Mouse (Mus musculus) embryonic facial prominence, embryonic 12.5 days (tissue): ENCODE results near the gene Fgd6. TPM values are rescaled to one million over a fixed set of nuclear protein-coding genes. Genes with fewer than 3 reads are reported as not detected.

Experiments used
- ATAC-seq: fragments of 200-750 bp; cut with Nextera tagmentation; 2 replicates; pipeline ENCODE4 v1.8.0; 2017; ENCODE audit not compliant: insufficient number of reproducible peaks, insufficient read depth, low FRiP score, low TSS enrichment
- H3K27ac ChIP-seq: fragments of 300-500 bp; sonication (generic); 2 replicates; pipeline ENCODE4 v1.5.1; 2016; ENCODE audit warnings: mild to moderate bottlenecking
- H3K27me3 ChIP-seq: fragments of 300-500 bp; sonication (generic); 2 replicates; pipeline ENCODE4 v1.6.1; 2016; ENCODE audit warnings: mild to moderate bottlenecking, moderate library complexity
- H3K36me3 ChIP-seq: fragments of 300-500 bp; sonication (generic); 2 replicates; pipeline ENCODE4 v1.6.1; 2016; ENCODE audit warnings: mild to moderate bottlenecking
- H3K4me1 ChIP-seq: fragments of 300-500 bp; sonication (generic); 2 replicates; pipeline ENCODE4 v1.6.1; 2016
- H3K4me2 ChIP-seq: fragments of 300-500 bp; sonication (generic); replicated peaks from 2 replicates; pipeline ENCODE4 v1.6.1; 2016; ENCODE audit warnings: mild to moderate bottlenecking, moderate library complexity
- H3K4me3 ChIP-seq: fragments of 300-500 bp; sonication (generic); 2 replicates; pipeline ENCODE4 v1.5.1; 2016; ENCODE audit warnings: mild to moderate bottlenecking
- H3K9ac ChIP-seq: fragments of 300-500 bp; sonication (generic); 2 replicates; pipeline ENCODE4 v1.6.1; 2016; ENCODE audit warnings: mild to moderate bottlenecking, moderate library complexity
- H3K9me3 ChIP-seq: fragments of 300-500 bp; sonication (generic); 2 replicates; pipeline ENCODE4 v1.6.1; 2016; ENCODE audit warnings: mild to moderate bottlenecking, moderate library complexity
- WGBS: fragments of 180-500 bp; shearing (Covaris S2); methylation state at CpG from one replicate; pipeline ENCODE4 v1.1.7; 2016; 5-methylcytosine and 5-hydroxymethylcytosine counted together
- polyA plus RNA-seq: library from polyadenylated mRNA; unstranded; fragments of >200 nt; fragmentation: Nextera tagmentation; extraction: Ambion mirVana; gene quantifications from 2 replicates; pipeline ENCODE4 v1.2.1, GENCODE M21; 2016

The Fgd6 gene
- polyA plus RNA-seq, 1 experiment from 2014 or later = 4.0 TPM

DNA sequence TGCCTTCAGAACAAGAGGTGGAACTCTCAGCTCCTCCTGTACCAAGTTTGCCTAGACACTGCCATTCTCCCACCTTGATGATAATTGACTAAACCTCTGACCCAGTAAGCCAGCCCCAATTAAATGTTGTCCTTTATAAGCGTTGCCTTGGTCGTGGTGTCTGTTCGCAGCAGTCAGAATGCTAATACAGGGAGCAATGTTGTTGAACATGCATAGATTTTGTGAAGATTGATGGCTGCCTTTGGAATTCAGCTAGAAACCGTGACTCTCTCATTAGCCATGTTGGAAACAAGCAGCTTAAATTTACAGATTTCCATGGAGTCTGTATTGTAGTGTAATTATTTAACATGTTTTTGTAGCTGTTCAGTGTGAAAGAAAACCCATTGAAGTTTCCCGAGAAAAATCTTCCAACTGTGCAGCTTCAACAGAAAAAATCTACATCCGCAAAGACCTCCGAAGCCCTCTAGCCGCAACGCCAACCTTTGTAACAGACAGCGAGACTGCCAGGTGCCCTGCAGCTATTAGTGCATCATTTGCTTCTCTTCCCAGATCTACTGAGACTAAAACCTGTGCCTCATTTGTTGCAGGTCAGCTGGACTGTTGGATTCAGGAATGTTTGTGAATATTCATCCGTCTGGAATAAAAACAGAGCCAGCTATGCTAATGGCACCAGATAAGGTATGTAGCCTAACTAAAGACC lies 131.4 kb downstream of the Fgd6 start:
- H3K9ac ChIP-seq = no peak overlapping the region
- H3K4me1 ChIP-seq = no peaks in the 10 kb centered on the region
- no peak overlapping the region for H3K4me2 ChIP-seq
- H3K9me3 ChIP-seq = peaks cover 6% of the 10 kb centered on the region; the same call in 1 of the 2 replicates
- H3K36me3 ChIP-seq = peaks cover 66% of the 10 kb centered on the region
- H3K27me3 ChIP-seq = no peaks in the 10 kb centered on the region
- no peak overlapping the region for H3K4me3 ChIP-seq
- no peak for ATAC-seq
- no peak overlapping the region for H3K27ac ChIP-seq
- 91% methylated on average over 11 of the region's 11 CpGs for WGBS

DNA sequence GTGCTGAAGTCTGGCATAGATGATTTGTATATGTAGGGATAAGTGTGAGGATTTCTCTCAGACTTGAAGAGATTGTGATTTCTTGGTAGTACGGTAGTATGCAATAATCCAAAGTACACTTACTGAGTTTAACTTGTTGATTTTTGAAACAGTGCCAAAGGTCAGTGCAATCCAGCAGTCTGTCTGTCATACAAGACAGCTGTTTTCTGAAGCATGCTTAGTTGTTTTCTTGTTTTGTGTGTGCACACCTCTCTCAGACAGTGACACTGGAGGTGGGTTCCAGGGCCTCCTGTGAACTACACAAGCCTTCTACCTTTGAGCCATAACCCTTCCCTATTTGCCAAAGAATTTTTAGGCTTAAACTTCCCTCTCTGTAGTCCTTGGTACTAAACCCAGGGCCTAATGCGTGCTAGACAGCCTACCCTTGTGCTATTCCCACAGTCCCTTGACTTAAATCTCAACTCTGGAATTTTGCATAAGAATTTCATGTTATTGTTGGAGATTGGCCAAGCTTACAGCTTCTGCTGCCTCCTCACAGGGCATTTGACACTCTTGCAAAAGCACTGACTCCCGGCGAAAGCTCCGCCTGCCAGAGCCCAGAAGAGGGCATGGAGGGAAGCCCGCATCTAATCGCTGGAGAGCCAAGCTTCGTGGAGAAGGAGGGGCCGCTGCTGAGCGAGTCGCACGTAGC lies 135.8 kb downstream of the Fgd6 start:
- ATAC-seq = no peak
- Histone ChIP-seq H3K9me3 (peaks cover 6% of the 10 kb centered on the region; the same call in 1 of the 2 replicates), H3K4me2 (no peak overlapping the region), H3K36me3 (peaks cover 68% of the 10 kb centered on the region), H3K27ac (no peak overlapping the region), H3K27me3 (no peaks in the 10 kb centered on the region), H3K4me1 (no peaks in the 10 kb centered on the region), H3K9ac (no peak overlapping the region), H3K4me3 (no peak overlapping the region)
- 49% methylated on average over 12 of the region's 12 CpGs for WGBS

DNA sequence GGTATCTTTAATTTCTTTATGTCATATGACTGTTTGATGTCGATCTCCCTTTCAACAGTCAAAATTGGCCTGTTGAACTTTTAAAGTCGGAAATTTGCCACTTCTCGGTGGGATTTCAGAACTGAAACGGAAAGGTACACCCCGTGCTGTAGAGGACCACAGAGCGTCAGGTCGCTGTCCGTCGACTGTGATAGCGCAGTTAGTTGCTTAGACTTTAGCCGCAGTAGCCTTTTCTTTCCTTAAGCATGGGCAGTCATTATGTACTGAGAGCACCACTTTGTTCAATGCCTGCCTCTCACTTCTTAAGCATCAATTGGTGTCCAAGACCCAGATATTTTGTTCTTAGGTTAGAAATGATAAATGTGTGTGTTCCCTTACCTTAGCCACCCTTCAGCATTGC lies 136.3 kb downstream of the Fgd6 start:
- H3K9ac ChIP-seq = no peak overlapping the region
- H3K4me2 ChIP-seq = no peak overlapping the region
- H3K9me3 ChIP-seq = peaks cover 6% of the 10 kb centered on the region; the same call in 1 of the 2 replicates
- H3K4me3 ChIP-seq = no peak overlapping the region
- H3K27ac ChIP-seq = no peak overlapping the region
- H3K27me3 ChIP-seq = no peaks in the 10 kb centered on the region
- WGBS = 68% methylated on average over 11 of the region's 11 CpGs
- H3K36me3 ChIP-seq = peaks cover 63% of the 10 kb centered on the region
- H3K4me1 ChIP-seq = no peaks in the 10 kb centered on the region
- ATAC-seq = no peak

- WGBS = 67% methylated on average over 6 of the region's 6 CpGs
- no peak overlapping the region for H3K9ac ChIP-seq
- no peak for ATAC-seq
- no peak overlapping the region for H3K4me3 ChIP-seq
- peaks cover 59% of the 10 kb centered on the region for H3K36me3 ChIP-seq
- H3K4me2 ChIP-seq = no peak overlapping the region
- H3K27me3 ChIP-seq = no peaks in the 10 kb centered on the region
- H3K9me3 ChIP-seq = peaks cover 6% of the 10 kb centered on the region; the same call in 1 of the 2 replicates
- H3K27ac ChIP-seq = no peak overlapping the region
- H3K4me1 ChIP-seq = no peaks in the 10 kb centered on the region
Measured at GRCm38 (mm10) chr10:94172706-94173105, 136.9 kb downstream of the Fgd6 start.

- Histone ChIP-seq H3K27ac (no peak overlapping the region), H3K9me3 (peaks cover 6% of the 10 kb centered on the region; the same call in 1 of the 2 replicates), H3K4me2 (no peak overlapping the region), H3K4me1 (no peaks in the 10 kb centered on the region), H3K36me3 (peaks cover 50% of the 10 kb centered on the region), H3K4me3 (no peak overlapping the region), H3K27me3 (no peaks in the 10 kb centered on the region), H3K9ac (no peak overlapping the region)
- ATAC-seq = no peak
- WGBS = 80% methylated on average over 7 of the region's 7 CpGs
Measured at GRCm38 (mm10) chr10:94174652-94175051, 138.9 kb downstream of the Fgd6 start.

GRCm38 (mm10) chr10:94183199-94183598 lies 147.4 kb downstream of the Fgd6 start:
- Histone ChIP-seq H3K27me3 (no peaks in the 10 kb centered on the region), H3K9me3 (no peaks in the 10 kb centered on the region), H3K4me1 (no peaks in the 10 kb centered on the region), H3K27ac (no peak overlapping the region), H3K36me3 (peaks cover 54% of the 10 kb centered on the region), H3K4me3 (no peak overlapping the region), H3K9ac (no peak overlapping the region), H3K4me2 (no peak overlapping the region)
- ATAC-seq = no peak
- WGBS = 73% methylated on average over 4 of the region's 4 CpGs

Other genes with a start within 250 kb of the Fgd6 start
- 2.1 and 2.5 TPM in 2 replicates for gene Usp44, start 204.4 kb upstream of the Fgd6 start, polyA plus RNA-seq
- 184 and 201 TPM in 2 replicates for gene Metap2, start 138.9 kb upstream of the Fgd6 start, polyA plus RNA-seq
- 35.8 and 37.6 TPM in 2 replicates for gene Vezt, start 184 bp upstream of the Fgd6 start, polyA plus RNA-seq
- gene Nr2c1, start 112.0 kb downstream of the Fgd6 start, polyA plus RNA-seq = 10.3 and 10.9 TPM in 2 replicates
- 402 and 410 TPM in 2 replicates for gene Ndufa12, start 162.7 kb downstream of the Fgd6 start, polyA plus RNA-seq